Mouse (Mus musculus) liver, embryonic 12.5 days (tissue): ENCODE measurements around the gene Fbxl3. TPM values are rescaled to one million over a fixed set of nuclear protein-coding genes. Genes with fewer than 3 reads are reported as not detected.

ENCODE experiments used
- ATAC-seq: fragments of 200-750 bp; cut with Nextera tagmentation; 2 replicates; pipeline ENCODE4 v1.8.0; 2017; ENCODE audit warnings: moderate number of reproducible peaks, mild to moderate bottlenecking, moderate library complexity
- H3K27ac ChIP-seq: fragments of 300-500 bp; sonication (generic); 2 replicates; pipeline ENCODE4 v1.5.1; 2016; ENCODE audit warnings: mild to moderate bottlenecking
- H3K27me3 ChIP-seq: fragments of 300-500 bp; sonication (generic); replicated peaks from 2 replicates; pipeline ENCODE4 v1.6.1; 2016; ENCODE audit warnings: mild to moderate bottlenecking, moderate library complexity
- H3K36me3 ChIP-seq: fragments of 300-500 bp; sonication (generic); 2 replicates; pipeline ENCODE4 v1.6.1; 2016; ENCODE audit warnings: mild to moderate bottlenecking, moderate library complexity
- H3K4me1 ChIP-seq: fragments of 300-500 bp; sonication (generic); 2 replicates; pipeline ENCODE4 v1.6.1; 2016
- H3K4me2 ChIP-seq: fragments of 300-500 bp; sonication (generic); 2 replicates; pipeline ENCODE4 v1.6.1; 2016; ENCODE audit warnings: mild to moderate bottlenecking, moderate library complexity
- H3K4me3 ChIP-seq: fragments of 300-500 bp; sonication (generic); 2 replicates; pipeline ENCODE4 v1.5.1; 2016; ENCODE audit warnings: mild to moderate bottlenecking, moderate library complexity
- H3K9ac ChIP-seq: fragments of 300-500 bp; sonication (generic); 2 replicates; pipeline ENCODE4 v1.6.1; 2016; ENCODE audit warnings: mild to moderate bottlenecking, moderate library complexity
- H3K9me3 ChIP-seq: fragments of 300-500 bp; sonication (generic); replicated peaks from 2 replicates; pipeline ENCODE4 v1.6.1; 2016; ENCODE audit warnings: mild to moderate bottlenecking, moderate library complexity
- WGBS: fragments of 180-500 bp; shearing (Covaris S2); methylation state at CpG from one replicate; pipeline ENCODE4 v1.1.7; 2016; ENCODE audit not compliant: insufficient replicate concordance; 5-methylcytosine and 5-hydroxymethylcytosine counted together
- polyA plus RNA-seq: library from polyadenylated mRNA; unstranded; fragments of >200 nt; fragmentation: Nextera tagmentation; extraction: Ambion mirVana; gene quantifications from 2 replicates; pipeline ENCODE4 v1.2.1, GENCODE M21; 2016

The Fbxl3 gene
- polyA plus RNA-seq, 1 experiment from 2014 or later, result 14.7 TPM

- no peak for ATAC-seq
- Histone ChIP-seq H3K27me3 (no peaks in the 10 kb centered on the region), H3K4me3 (no peak overlapping the region), H3K27ac (no peak overlapping the region), H3K36me3 (peaks cover 76% of the 10 kb centered on the region), H3K9ac (no peak overlapping the region), H3K4me1 (peaks cover 13% of the 10 kb centered on the region), H3K9me3 (no peaks in the 10 kb centered on the region), H3K4me2 (no peak overlapping the region)
- 79% methylated on average over 9 of the region's 9 CpGs for WGBS
Observed at GRCm38 (mm10) chr14:103079209-103079977, 20.0 kb downstream of the Fbxl3 start.

GRCm38 (mm10) chr14:103078006-103078912, 21.1 kb downstream of the Fbxl3 start:
- Histone ChIP-seq H3K4me2 (no peak overlapping the region), H3K9ac (no peak overlapping the region), H3K27ac (no peak overlapping the region), H3K36me3 (peaks cover 82% of the 10 kb centered on the region), H3K27me3 (no peaks in the 10 kb centered on the region), H3K4me3 (no peak overlapping the region), H3K4me1 (peaks cover 13% of the 10 kb centered on the region), H3K9me3 (no peaks in the 10 kb centered on the region)
- 80% methylated on average over 16 of the region's 16 CpGs for WGBS
- no peak for ATAC-seq

GRCm38 (mm10) chr14:103077272-103078005, 21.9 kb downstream of the Fbxl3 start:
- ATAC-seq, result peak; percentile 69
- H3K36me3 ChIP-seq, result peaks cover 82% of the 10 kb centered on the region

GRCm38 (mm10) chr14:103075166-103075565, 24.2 kb downstream of the Fbxl3 start:
- Histone ChIP-seq H3K4me1 (peaks cover 24% of the 10 kb centered on the region), H3K9ac (no peak overlapping the region), H3K27me3 (no peaks in the 10 kb centered on the region), H3K4me2 (no peak overlapping the region), H3K27ac (no peak overlapping the region), H3K9me3 (no peaks in the 10 kb centered on the region), H3K36me3 (peaks cover 82% of the 10 kb centered on the region), H3K4me3 (no peak overlapping the region)
- ATAC-seq, result no peak
- 47% methylated on average over 7 of the region's 7 CpGs for WGBS

More at GRCm38 (mm10) chr14:103077272-103078005, 21.9 kb downstream of the Fbxl3 start:
- Histone ChIP-seq H3K4me3 (no peak overlapping the region), H3K27me3 (no peaks in the 10 kb centered on the region), H3K9ac (no peak overlapping the region), H3K4me1 (peaks cover 13% of the 10 kb centered on the region), H3K9me3 (no peaks in the 10 kb centered on the region), H3K4me2 (no peak overlapping the region), H3K27ac (no peak overlapping the region)
- WGBS, result 82% methylated on average over 9 of the region's 9 CpGs

- peaks cover 71% of the 10 kb centered on the region for H3K36me3 ChIP-seq
Observed at GRCm38 (mm10) chr14:103073825-103074224, 25.5 kb downstream of the Fbxl3 start.

GRCm38 (mm10) chr14:103072731-103073130, 26.6 kb downstream of the Fbxl3 start:
- H3K36me3 ChIP-seq, result peaks cover 60% of the 10 kb centered on the region
- no peak for ATAC-seq
- WGBS, result 83% methylated on average over 4 of the region's 4 CpGs

More at GRCm38 (mm10) chr14:103073825-103074224, 25.5 kb downstream of the Fbxl3 start:
- ATAC-seq, result no peak
- Histone ChIP-seq H3K4me2 (no peak overlapping the region), H3K4me1 (peaks cover 33% of the 10 kb centered on the region), H3K27ac (no peak overlapping the region), H3K4me3 (no peak overlapping the region), H3K9me3 (no peaks in the 10 kb centered on the region), H3K27me3 (no peaks in the 10 kb centered on the region), H3K9ac (no peak overlapping the region)
- 90% methylated on average over 8 of the region's 8 CpGs for whole genome bisulfite sequencing

GRCm38 (mm10) chr14:103071471-103071870, 27.9 kb downstream of the Fbxl3 start:
- Histone ChIP-seq H3K4me3 (peak overlapping the region; percentile 75), H3K4me1 (peaks cover 28% of the 10 kb centered on the region), H3K4me2 (peak overlapping the region; percentile 94), H3K9me3 (no peaks in the 10 kb centered on the region), H3K27me3 (no peaks in the 10 kb centered on the region), H3K36me3 (peaks cover 48% of the 10 kb centered on the region), H3K27ac (no peak overlapping the region), H3K9ac (peak overlapping the region; percentile 82; the same call in 1 of the 2 replicates)
- no peak for ATAC-seq
- 87% methylated on average over 12 of the region's 12 CpGs for WGBS

More at GRCm38 (mm10) chr14:103072731-103073130, 26.6 kb downstream of the Fbxl3 start:
- H3K27ac ChIP-seq, result no peak overlapping the region
- H3K4me2 ChIP-seq, result no peak overlapping the region
- H3K9ac ChIP-seq, result no peak overlapping the region
- peaks cover 33% of the 10 kb centered on the region for H3K4me1 ChIP-seq
- no peak overlapping the region for H3K4me3 ChIP-seq
- no peaks in the 10 kb centered on the region for H3K27me3 ChIP-seq
- no peaks in the 10 kb centered on the region for H3K9me3 ChIP-seq

GRCm38 (mm10) chr14:103070790-103071189, 28.6 kb downstream of the Fbxl3 start:
- ATAC-seq, result no peak
- peaks cover 28% of the 10 kb centered on the region for H3K4me1 ChIP-seq
- H3K9me3 ChIP-seq, result no peaks in the 10 kb centered on the region
- peak overlapping the region; percentile 82 for H3K9ac ChIP-seq
- peak overlapping the region; percentile 94 for H3K4me2 ChIP-seq
- no peaks in the 10 kb centered on the region for H3K27me3 ChIP-seq
- H3K4me3 ChIP-seq, result peak overlapping the region; percentile 75
- H3K27ac ChIP-seq, result peak overlapping the region; percentile 97
- H3K36me3 ChIP-seq, result peaks cover 41% of the 10 kb centered on the region
- 2% methylated on average over 10 of the region's 10 CpGs for WGBS

GRCm38 (mm10) chr14:103069864-103070611, 29.3 kb downstream of the Fbxl3 start, which contains the start of gene Cln5:
Cln5 (plus strand) TSS chr14:103070216.
- H3K9ac ChIP-seq, result peak within 1 kb of the TSS; percentile 82
- peak; percentile 97 for ATAC-seq
- WGBS, result under 1% methylated on average over 65 of the region's 65 CpGs
- H3K9me3 ChIP-seq, result no peaks in the 10 kb centered on the region
- peak within 1 kb of the TSS; percentile 75 for H3K4me3 ChIP-seq
- no peaks in the 10 kb centered on the region for H3K27me3 ChIP-seq
- peaks cover 27% of the 10 kb centered on the region for H3K4me1 ChIP-seq
- H3K36me3 ChIP-seq, result peaks cover 33% of the 10 kb centered on the region
- H3K27ac ChIP-seq, result peak within 1 kb of the TSS; percentile 97
- H3K4me2 ChIP-seq, result peak within 1 kb of the TSS; percentile 94

GRCm38 (mm10) chr14:103069465-103069863, 29.9 kb downstream of the Fbxl3 start:
- Histone ChIP-seq H3K4me1 (peaks cover 24% of the 10 kb centered on the region), H3K27ac (peak overlapping the region; percentile 97), H3K27me3 (no peaks in the 10 kb centered on the region), H3K9me3 (no peaks in the 10 kb centered on the region), H3K4me3 (peak overlapping the region; percentile 75), H3K4me2 (peak overlapping the region; percentile 94), H3K36me3 (peaks cover 28% of the 10 kb centered on the region), H3K9ac (peak overlapping the region; percentile 82)
- WGBS, result 27% methylated on average over 12 of the region's 12 CpGs
- no peak; the same call in 1 of the 2 replicates for ATAC-seq
